Mouse (Mus musculus) G1E-ER4 (cell line): ENCODE results near the gene Pa2g4. TPM values are rescaled to one million over a fixed set of nuclear protein-coding genes. Genes with fewer than 3 reads are reported as not detected.

Experiments
- GATA1 ChIP-seq: IDR thresholded peaks from one replicate; pipeline ENCODE4 v1.8.0; 2012; ENCODE audit warnings: low read length, inconsistent platforms
- polyA plus RNA-seq: library from polyadenylated mRNA; stranded (reverse); fragments of >175 nt; gene quantifications from 2 replicates; pipeline ENCODE4 v1.2.3, GENCODE M21; 2012

Pa2g4 gene
- polyA plus RNA-seq, 1 experiment, result 631 TPM

DNA sequence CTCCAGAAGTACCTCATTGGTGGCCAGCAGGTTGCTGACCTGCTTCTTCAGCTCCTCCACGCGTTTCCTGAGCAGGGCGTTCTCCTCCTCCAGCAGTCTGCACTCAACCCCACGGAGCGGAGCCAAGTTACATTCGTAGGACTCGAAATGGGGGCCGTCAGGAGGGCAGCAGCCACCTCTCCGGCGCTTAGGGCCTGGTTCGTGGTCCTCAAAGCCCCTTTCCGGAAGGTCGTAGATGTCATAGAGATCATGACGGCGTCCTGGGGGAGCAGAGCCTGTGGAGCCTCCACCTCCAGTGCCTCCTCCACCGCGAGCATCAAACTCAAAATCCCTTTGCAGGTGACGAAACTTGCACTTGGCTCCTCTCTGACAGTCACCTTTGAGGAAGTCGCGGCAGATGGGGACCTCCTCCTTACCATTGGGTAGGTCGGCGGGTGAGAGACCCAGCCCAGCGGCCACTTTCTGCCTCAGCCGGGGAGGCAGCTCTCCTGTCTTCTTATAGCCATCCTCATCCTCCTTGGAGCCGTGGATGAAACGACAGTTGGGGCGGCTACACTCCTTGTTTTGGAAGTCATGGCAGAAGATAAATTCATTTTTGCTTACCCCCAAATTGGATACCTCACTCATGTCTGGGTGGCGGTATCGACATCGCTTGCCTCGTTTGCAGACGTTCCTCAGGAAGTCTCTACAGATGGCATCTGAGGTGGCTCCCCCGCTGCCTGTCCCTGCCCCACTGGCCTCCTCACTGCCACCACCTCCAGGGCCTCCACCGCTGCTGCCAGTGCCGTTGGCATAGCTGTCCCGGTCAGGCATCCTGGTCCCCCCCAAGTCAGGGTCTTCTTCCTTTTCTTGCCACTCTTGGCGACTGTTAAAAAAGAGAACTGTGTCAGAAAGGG is 20.9 kb downstream of the Pa2g4 start:
- no peak for TF ChIP-seq GATA1

DNA sequence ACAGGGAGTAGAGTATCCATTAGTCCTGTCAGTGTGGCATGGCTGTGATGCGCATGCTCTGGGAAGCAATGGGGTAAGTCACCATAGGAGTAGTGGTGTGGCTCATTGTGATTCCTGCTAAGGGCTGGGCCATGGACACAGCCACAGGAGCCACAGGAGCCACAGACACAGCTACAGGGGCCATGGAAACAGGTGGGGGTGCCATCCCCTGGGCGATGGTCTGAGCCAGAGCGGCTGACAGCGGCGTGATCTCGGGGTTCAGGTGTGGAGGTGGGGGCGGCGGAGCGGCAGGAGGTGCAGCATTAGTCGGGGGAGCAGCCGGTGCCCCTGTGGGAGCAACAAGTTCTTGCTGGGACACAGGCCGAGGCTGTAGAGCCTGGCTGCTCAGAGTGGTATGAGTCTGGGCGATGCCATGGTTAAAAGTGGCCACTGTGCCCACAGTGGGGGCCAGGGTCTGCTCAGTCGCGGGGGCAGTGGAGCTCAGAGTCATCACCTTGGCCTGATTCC is 21.6 kb downstream of the Pa2g4 start:
- TF ChIP-seq GATA1, result no peak

DNA sequence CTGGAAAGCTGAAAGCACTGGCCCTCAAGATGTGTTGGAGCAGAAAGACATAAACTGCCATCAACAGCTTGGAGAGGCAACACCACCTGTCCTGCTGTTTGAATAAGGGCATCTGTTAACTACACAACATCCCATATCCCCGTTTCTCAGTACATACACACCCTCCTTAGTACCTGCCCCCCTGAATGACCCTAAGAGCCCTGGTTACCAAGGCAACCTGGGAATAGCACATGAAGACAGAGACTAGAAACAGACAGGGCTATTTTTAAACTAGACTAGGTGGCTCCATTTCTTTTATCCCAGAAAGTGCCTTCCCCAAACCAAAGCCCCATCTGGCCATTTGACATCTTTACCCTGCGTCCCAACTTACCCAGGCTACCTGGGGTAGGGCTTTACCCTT is 22.7 kb downstream of the Pa2g4 start:
- TF ChIP-seq GATA1, result no peak

DNA sequence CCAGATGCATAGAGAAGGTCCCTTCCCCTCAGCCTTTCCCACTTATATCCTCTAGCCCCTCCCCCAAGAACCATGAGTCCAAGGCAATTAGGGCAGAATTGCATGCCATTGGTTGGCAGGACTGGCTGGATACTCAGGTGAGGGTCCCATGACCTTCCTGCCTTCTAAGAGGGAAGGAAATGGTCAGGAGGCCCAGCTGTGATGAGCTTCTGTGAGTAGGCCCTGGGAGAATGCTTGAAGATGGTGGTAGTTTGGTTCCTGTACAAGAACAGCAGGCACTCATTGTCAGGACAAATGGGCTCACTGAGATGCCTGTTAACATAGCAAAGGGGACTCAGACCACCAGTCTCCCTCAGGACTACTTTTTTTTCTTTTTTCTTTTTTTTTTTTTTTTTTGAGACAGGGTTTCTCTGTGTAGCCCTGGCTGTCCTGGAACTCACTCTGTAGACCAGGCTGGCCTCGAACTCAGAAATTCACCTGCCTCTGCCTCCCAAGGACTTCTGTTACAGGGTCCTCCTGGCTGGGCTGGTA is 27.4 kb downstream of the Pa2g4 start:
- no peak for TF ChIP-seq GATA1

DNA sequence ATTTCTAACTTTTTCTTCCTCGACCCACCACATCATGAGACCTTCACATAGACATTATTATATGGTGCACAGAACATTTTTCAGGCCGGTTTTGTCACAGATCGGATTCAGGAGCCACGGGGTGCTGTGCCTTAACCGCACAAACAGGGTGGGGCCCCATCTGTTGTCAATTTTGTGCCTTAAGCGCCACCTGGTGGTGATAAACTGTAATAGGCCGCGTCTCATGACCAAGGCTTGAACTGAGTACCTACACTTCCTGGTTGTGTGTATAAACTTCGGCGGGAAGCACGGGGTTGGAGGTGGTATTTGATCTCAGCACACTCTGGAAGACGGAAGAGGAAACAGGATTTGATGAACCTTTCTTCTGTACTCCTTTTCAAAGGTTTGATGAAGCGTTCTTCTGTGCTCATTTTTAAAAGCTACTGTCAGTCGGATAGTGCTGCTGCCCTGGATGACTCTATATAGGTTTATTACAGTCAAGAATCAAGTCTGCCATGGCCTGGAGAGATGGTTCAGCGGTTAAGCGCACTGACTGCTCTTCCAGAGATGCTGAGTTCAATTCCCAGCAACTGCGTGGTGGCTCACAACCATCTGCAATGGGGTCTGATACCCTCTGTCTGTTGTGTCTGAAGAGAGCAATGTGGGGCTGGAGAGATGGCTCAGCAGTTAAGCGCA is 29.4 kb downstream of the Pa2g4 start:
- no peak for TF ChIP-seq GATA1

DNA sequence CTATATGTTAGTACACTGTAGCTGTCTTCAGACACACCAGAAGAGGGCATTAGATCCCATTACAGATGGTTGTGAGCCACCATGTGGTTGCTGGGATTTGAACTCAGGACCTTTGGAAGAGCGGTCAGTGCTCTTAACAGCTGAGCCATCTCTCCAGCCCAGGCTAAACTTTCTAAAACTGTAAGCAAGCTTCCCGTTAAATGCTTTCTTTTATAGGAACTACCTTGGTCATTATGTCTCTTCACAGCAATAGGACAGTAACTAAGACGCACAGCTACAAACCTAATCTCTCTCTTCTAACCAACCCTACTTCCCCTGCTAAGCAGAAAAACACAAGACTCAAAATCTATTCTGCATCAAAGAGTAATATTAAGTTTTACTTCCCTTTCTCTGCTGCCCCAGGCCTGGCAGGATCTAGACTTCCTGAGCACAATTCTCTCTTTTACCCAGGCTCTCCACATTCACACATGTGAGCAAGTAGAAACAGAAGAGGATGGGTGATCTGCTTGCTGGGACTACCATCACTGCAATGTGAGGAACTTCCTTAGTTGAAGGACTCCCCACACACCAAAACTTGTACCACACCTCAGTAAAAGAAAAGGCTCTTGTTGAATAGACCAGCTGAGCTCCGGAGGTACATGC is 30.0 kb downstream of the Pa2g4 start:
- no peak for TF ChIP-seq GATA1

DNA sequence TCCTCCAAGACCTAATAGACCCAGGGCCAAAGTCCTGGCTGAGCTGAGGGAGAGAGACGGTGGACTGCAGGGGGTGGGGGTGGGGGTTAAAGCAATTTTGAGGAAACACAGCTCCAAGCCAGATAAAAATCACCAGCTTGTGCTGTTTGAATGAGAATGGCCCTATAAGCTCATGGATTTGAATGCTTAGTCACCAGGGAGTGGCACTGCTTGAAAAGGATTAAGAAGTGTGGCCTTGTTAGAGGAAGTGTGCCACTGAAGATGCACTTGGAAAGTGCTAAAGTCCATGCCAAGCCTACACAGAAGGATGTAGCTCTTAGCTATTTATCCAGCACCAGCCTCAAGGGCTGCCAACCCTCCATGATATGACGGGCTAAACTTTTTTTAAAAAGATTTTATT is 30.6 kb downstream of the Pa2g4 start:
- TF ChIP-seq GATA1, result no peak

DNA sequence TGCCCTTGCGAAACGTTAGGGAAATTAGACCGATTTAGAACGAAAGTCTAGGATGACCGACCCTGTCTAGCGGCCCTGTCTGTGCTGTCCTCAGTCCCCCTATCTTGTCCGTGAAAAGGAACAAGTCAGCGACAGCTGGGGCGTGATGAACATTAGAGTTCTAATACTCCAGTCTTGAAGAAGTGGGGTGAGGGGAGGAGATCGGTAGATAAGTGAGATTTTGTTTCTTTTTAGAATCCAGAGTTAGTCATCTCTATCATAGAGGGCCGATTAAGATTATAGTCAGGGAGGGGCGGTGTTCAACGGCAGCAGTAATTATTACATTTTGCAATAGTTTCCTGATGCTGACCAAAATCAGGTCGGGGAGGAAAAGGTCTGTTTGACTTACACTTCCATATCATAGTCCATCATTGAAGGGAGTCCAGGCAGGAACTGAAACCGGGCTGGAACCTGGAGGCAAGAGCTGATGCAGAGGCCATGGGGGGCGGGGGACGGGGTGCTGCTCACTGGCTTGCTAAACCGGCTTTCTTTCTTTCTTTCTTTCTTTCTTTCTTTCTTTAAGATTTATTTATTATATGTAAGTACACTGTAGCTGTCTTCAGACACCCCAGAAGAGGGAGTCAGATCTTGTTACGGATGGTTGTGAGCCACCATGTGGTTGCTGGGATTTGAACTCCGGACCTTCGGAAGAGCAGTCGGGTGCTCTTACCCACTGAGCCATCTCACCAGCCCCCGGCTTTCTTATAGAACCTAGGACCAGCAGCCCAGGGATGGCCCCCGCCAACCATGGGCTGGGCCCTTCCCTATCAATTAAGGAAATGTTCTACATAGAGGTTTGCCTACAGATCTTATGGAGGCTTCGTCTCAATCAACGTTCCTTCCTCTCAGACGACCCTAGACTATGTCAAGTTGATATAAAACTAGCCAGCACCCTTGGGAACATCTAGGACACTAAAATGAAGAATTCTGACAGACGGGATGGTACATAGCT is 39.1 kb downstream of the Pa2g4 start:
- TF ChIP-seq GATA1, result no peak

DNA sequence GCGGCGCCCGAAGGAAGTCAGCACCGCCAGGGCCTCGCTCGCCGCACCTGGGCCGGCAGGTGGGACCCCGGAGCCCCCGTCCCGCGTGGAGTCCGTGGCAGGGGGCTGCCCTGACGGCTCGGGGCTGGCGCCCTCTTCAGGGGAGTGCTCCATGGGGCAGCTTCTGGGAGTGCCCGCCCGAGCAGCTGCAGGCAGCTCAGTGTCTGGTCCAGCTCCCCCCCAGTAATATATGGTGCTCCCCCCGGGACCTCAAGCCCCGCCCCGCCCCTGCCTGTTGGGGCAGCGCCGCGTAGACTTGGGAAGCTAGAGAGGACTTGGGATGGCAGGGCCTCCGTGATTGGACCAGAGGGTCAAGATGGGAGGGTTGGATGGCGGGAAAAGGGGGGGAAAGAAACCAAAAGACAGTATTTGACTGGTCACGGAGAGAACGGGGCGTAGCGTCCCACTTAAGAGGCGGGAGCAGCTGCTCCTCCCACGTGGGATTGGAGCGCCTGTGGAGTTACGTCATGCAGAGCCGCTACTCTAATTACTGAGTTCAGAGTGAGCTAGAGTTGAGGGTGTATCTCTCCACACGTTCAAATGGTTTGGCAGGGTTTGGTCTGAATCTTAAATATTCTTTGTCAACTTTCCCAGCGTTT is 40.0 kb downstream of the Pa2g4 start, which contains the start of gene Esyt1:
Esyt1 (minus strand) TSS at position 201 of the 638 bp plus-strand sequence.
- no peak for TF ChIP-seq GATA1

DNA sequence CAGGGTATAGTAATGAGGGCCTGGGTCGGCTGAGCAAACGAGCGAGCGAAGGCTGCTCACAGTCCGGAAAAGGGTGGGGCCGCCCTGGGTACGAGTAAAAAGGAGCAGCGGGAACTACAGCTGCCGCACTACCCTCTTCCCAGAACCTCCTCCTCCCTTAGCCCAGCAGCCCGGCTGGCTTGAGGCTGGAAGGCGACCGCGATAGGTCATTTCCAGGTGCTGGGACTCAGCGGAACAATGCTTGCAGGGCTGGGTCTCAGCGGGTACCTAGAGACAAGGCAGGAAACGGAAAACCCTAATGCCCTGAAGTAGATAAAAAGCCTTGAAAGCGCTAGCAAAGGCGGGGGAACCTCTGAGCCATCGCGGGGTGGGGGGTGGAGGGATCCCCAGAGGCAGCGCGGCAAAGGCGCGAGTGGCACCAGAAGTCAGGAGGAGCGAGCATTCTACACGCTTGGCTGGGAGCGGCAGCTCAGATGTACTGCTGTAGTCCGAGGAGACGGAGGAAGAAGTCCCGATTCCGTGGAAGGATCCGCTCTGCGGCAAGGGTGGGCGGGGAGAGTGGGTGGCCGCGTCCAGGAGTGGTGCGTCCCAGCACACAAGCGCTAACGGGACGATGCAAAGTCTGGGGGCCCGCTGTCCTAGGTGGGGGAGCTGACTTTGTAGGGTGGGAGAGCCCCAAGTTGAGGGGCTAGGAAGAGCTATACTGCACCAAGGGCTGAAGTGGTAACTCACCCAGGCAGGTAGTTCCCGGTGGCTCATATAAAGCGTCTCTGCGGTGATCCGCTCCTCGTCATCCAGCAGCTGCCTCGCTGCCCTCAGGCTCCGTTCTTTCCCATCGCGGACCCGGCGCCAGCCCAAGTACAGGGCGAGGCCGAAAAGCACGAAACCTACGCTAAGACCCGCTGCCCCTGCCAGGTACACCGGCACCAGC is 40.8 kb downstream of the Pa2g4 start:
- TF ChIP-seq GATA1, result no peak

DNA sequence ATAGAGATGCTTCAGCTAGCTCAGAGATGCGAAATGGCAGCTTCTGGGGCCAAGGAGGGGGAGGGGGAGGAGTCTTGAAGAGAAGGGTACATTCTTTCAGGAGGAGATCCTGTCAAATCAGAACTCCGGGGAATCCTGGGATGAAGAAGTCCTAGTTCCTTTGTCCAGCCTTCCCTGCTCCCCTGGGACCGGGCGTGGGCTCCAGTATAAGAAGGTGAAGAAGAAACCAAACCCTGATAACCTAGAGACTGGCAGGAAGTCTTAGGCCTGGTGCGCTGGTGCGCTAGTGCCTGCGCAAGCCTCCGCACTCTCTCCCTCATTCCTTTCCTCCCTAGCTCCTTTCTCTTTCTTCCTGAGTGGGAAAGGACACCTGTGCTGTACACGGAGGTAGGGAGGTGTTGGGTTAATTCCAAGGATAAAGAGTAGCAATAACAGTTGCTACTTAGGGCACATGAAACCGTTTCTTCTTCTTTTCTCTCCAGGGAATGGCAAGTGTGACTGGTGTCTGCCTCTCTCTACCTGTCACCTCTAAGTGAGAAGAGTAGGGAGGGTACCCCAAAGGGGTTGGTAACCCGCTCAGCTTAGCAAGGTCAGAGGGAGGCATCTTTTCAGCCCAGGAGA is 41.6 kb downstream of the Pa2g4 start:
- no peak for TF ChIP-seq GATA1

DNA sequence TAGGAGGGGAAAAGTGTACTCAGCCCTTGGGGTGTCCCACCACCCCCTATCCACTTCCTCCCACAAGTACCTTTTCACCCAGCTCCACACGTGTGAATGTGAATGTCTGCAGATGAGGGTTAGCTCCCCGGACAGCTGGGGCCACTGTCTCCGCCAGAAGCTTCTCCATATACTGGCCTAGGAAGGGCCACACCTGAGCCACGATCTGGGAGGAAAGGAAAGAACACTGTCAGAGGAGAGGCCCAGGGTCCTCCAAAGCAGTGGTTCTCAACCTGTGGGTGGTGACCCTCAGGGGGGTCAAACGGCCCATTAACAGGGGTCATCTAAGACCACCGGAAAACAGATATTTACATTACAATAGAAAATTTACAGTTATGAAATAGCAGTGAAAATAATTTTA is 43.4 kb downstream of the Pa2g4 start:
- no peak for TF ChIP-seq GATA1

DNA sequence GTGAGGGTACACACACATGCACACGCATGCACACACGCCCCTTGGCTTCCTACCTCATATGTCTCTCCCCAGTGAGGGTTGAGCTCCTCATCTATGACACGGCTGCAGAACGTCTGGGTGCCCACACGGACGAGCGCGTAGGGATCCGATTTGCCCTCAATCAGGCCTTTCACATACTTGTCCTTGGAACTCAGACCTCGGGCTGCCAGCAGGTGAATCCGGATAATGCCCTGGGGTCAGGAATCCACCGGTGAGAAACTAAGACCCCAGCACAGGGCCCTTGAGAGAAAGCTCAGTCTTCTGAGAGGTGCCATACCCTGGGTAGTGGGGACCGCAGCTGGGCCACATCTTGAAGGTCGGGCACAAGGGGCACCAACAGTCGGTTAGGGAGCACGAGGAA is 45.2 kb downstream of the Pa2g4 start:
- TF ChIP-seq GATA1, result no peak

DNA sequence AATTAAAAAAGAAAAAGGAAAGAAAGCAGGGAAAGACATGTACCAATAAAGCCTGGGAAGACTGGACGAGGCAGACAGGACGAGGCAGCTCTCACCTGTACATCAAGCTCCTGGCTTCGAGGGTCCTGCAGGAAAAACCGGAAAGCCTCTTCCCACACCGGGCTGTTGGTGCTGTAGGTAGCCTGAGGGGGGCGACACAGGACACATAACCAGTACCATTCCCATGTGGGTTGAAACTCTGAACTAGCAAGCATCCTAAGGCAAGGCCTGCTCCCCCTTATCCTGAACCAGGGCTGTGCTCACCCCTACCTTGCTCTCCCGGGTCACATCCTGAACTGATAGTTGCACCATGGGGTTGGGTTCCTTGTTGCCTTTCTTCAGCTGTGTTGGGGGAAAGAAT is 47.0 kb downstream of the Pa2g4 start:
- no peak for TF ChIP-seq GATA1
